Mouse (Mus musculus): ENCODE measurements around the gene Pax7. TPM values are rescaled to one million over a fixed set of nuclear protein-coding genes. Genes with fewer than 3 reads are reported as not detected.

Gene Pax7
- not detected for total RNA-seq (2021)

GRCm38 (mm10) chr4:139833036-139833634 is at the start of gene Pax7:
Pax7 (minus strand) TSS chr4:139833528.
- intact Hi-C loops (cut with DNase I) = no loop called here
- DNase-seq = no peak

- intact Hi-C loops (cut with DNase I) = no loop called here
- no peak for DNase-seq
Observed at GRCm38 (mm10) chr4:139881796-139882195, 48.5 kb upstream of the Pax7 start.

- no peak for DNase-seq
- intact Hi-C loops (cut with DNase I) = loop anchor here (10.0 kb wide), 3 partner anchors 225 to 375 kb away; no protein-coding TSS in a partner anchor
Observed at GRCm38 (mm10) chr4:139879324-139879723, 46.0 kb upstream of the Pax7 start.

GRCm38 (mm10) chr4:139878443-139878842 is 45.1 kb upstream of the Pax7 start:
- intact Hi-C loops (cut with DNase I) = loop anchor here (10.0 kb wide), 3 partner anchors 226 to 376 kb away; no protein-coding TSS in a partner anchor
- DNase-seq = no peak

GRCm38 (mm10) chr4:139877269-139877668 is 43.9 kb upstream of the Pax7 start:
- DNase-seq = peak; percentile 50 to 70
- intact Hi-C loops (cut with DNase I) = loop anchor here (2.0 to 10.0 kb wide), 4 partner anchors 228 to 670 kb away; no protein-coding TSS in a partner anchor

GRCm38 (mm10) chr4:139872595-139872994 is 39.3 kb upstream of the Pax7 start:
- intact Hi-C loops (cut with DNase I) = loop anchor here (2.0 to 10.0 kb wide), 4 partner anchors 232 to 666 kb away; no protein-coding TSS in a partner anchor
- peak; percentile 21 to 53 for DNase-seq

- intact Hi-C loops (cut with DNase I) = loop anchor here (2.0 to 10.0 kb wide), 4 partner anchors 233 to 667 kb away; no protein-coding TSS in a partner anchor
- DNase-seq = no peak
Observed at GRCm38 (mm10) chr4:139871699-139872098, 38.4 kb upstream of the Pax7 start.

GRCm38 (mm10) chr4:139863218-139863617 is 29.9 kb upstream of the Pax7 start:
- intact Hi-C loops (cut with DNase I) = no loop called here
- DNase-seq = no peak

- peak; percentile 81 to 92 for DNase-seq
- intact Hi-C loops (cut with DNase I) = loop anchor here (1.0 to 10.0 kb wide), 3 partner anchors 174 to 384 kb away; no protein-coding TSS in a partner anchor
Observed at GRCm38 (mm10) chr4:139858635-139859176, 25.4 kb upstream of the Pax7 start.

- intact Hi-C loops (cut with DNase I) = loop anchor here (10.0 kb wide), 1 partner anchor 378 kb away; no protein-coding TSS in a partner anchor
- DNase-seq = no peak
Observed at GRCm38 (mm10) chr4:139852219-139853035, 19.1 kb upstream of the Pax7 start.

- intact Hi-C loops (cut with DNase I) = loop anchor here (10.0 kb wide), 1 partner anchor 377 kb away; no protein-coding TSS in a partner anchor
- no peak for DNase-seq
Observed at GRCm38 (mm10) chr4:139851387-139851786, 18.1 kb upstream of the Pax7 start.

- intact Hi-C loops (cut with DNase I) = loop anchor here (10.0 kb wide), 1 partner anchor 376 kb away; no protein-coding TSS in a partner anchor
- no peak for DNase-seq
Observed at GRCm38 (mm10) chr4:139850547-139851170, 17.3 kb upstream of the Pax7 start.

GRCm38 (mm10) chr4:139843456-139843855 is 10.1 kb upstream of the Pax7 start:
- DNase-seq = no peak

GRCm38 (mm10) chr4:139842919-139843318 is 9.6 kb upstream of the Pax7 start:
- no peak for DNase-seq
- intact Hi-C loops (cut with DNase I) = no loop called here

More at GRCm38 (mm10) chr4:139843456-139843855, 10.1 kb upstream of the Pax7 start:
- intact Hi-C loops (cut with DNase I) = no loop called here

GRCm38 (mm10) chr4:139840939-139841500 is 7.7 kb upstream of the Pax7 start:
- intact Hi-C loops (cut with DNase I) = no loop called here
- no peak for DNase-seq

- no peak for DNase-seq
- intact Hi-C loops (cut with DNase I) = no loop called here
Observed at GRCm38 (mm10) chr4:139840442-139840841, 7.1 kb upstream of the Pax7 start.

- intact Hi-C loops (cut with DNase I) = no loop called here
- no peak for DNase-seq
Observed at GRCm38 (mm10) chr4:139836681-139837080, 3.4 kb upstream of the Pax7 start.

- no peak for DNase-seq
- intact Hi-C loops (cut with DNase I) = no loop called here
Observed at GRCm38 (mm10) chr4:139836196-139836595, 2.9 kb upstream of the Pax7 start.

GRCm38 (mm10) chr4:139833817-139834401 is 581 bp upstream of the Pax7 start:
- intact Hi-C loops (cut with DNase I) = no loop called here
- no peak for DNase-seq
